Mouse (Mus musculus) liver, adult 2 months (tissue): ENCODE results near the gene Ubac2. TPM values are rescaled to one million over a fixed set of nuclear protein-coding genes. Genes with fewer than 3 reads are reported as not detected.
"Not testable (repeated sequence)": the region's sequence is repeated elsewhere in the genome, so short reads cannot be mapped to it uniquely, and the experiment has no call there.

Experiments
- DNase-seq: peaks from one replicate; pipeline ENCODE4 v3.0.0-alpha.2; 2011; ENCODE audit warnings: low read depth, low spot score; ENCODE audit errors: extremely low read depth
- H3K27ac ChIP-seq: fragments of 200-500 bp; replicated peaks from 2 replicates; pipeline ENCODE4 v1.5.1; 2012; ENCODE audit warnings: low read depth, mild to moderate bottlenecking, control low read depth, inconsistent platforms, low read length; ENCODE audit not compliant: insufficient read depth
- H3K27me3 ChIP-seq: fragments of 200-500 bp; 2 replicates; pipeline ENCODE4 v1.6.1; 2012; ENCODE audit warnings: mild to moderate bottlenecking, moderate library complexity, low read length, inconsistent platforms; ENCODE audit not compliant: control insufficient read depth, insufficient read depth
- H3K36me3 ChIP-seq: fragments of 200-500 bp; 2 replicates; pipeline ENCODE4 v1.6.1; 2012; ENCODE audit warnings: low read length, inconsistent platforms; ENCODE audit not compliant: control insufficient read depth, insufficient read depth
- H3K4me1 ChIP-seq: fragments of 200-500 bp; 2 replicates; pipeline ENCODE4 v1.6.1; 2011; ENCODE audit warnings: low read length; ENCODE audit not compliant: control insufficient read depth, insufficient read depth
- H3K4me3 ChIP-seq: fragments of 200-500 bp; 2 replicates; pipeline ENCODE4 v1.5.1; 2011; ENCODE audit warnings: low read depth, mild to moderate bottlenecking, control low read depth, low read length, moderate library complexity; ENCODE audit not compliant: insufficient read depth
- H3K79me2 ChIP-seq: fragments of 200-500 bp; 2 replicates; pipeline ENCODE4 v1.6.1; 2012; ENCODE audit warnings: inconsistent platforms, mild to moderate bottlenecking, low read length, moderate library complexity; ENCODE audit not compliant: control insufficient read depth, insufficient read depth
- H3K9ac ChIP-seq: fragments of 200-500 bp; 2 replicates; pipeline ENCODE4 v1.6.1; 2012; ENCODE audit warnings: low read depth, mild to moderate bottlenecking, control low read depth, inconsistent platforms, low read length
- CTCF ChIP-seq: fragments of 200-500 bp; IDR thresholded peaks from 2 replicates; pipeline ENCODE4 v1.5.1; 2011; ENCODE audit warnings: low read depth, low read length, control low read depth
- POLR2A ChIP-seq: fragments of 200-500 bp; IDR thresholded peaks from 2 replicates; pipeline ENCODE4 v1.6.1; 2011; ENCODE audit warnings: low read length, control low read depth; ENCODE audit not compliant: insufficient read depth; ENCODE audit errors: extremely low read depth
- WGBS: fragments of 180-500 bp; shearing (Covaris S2); methylation state at CpG from one replicate; pipeline ENCODE4 v1.1.7; 2018; 5-methylcytosine and 5-hydroxymethylcytosine counted together
- polyA plus RNA-seq: library from polyadenylated mRNA; depleted of rRNA; stranded (reverse); fragments of >200 nt; gene quantifications from 2 replicates; pipeline ENCODE4 v1.2.3, GENCODE M21; 2012
- total RNA-seq: library from RNA; depleted of rRNA; stranded (reverse); fragments of >200 nt; gene quantifications from 2 replicates; pipeline ENCODE4 v1.2.3, GENCODE M21; 2014

The Ubac2 gene
- total and polyA plus RNA-seq, 2 experiments = 20.3 to 49.4 TPM

DNA sequence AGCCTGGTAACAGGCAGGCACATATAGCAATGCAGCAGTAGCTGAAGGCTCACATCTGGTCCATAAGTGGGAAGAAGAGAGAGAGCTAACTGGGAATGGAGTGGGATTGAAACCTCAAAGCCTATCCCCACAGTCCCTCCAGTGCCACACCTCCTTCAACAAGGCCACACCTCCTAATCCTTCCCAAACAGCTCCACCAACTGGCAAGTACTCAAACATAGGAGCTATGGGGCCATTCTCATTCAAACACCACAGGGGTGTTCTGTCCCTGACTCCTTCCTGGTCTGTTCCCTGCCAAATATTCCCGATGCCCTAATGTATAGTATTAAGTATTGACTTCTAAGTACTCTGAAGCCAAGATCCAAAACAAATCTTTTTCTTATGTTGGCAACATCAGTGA lies 27.2 kb upstream of the Ubac2 start:
- Histone ChIP-seq H3K27ac (no peak overlapping the region), H3K4me1 (no peaks in the 10 kb centered on the region), H3K27me3 (no peaks in the 10 kb centered on the region), H3K4me3 (no peak overlapping the region), H3K79me2 (no peaks in the 10 kb centered on the region), H3K36me3 (no peaks in the 10 kb centered on the region), H3K9ac (no peak overlapping the region)
- TF ChIP-seq CTCF (no peak), POLR2A (no peak)
- WGBS = 94% methylated on average over 1 of the region's 1 CpGs
- DNase-seq = no peak

GRCm38 (mm10) chr14:121852531-121852930 lies 25.9 kb upstream of the Ubac2 start:
- no peak overlapping the region for H3K9ac ChIP-seq
- no peak overlapping the region for H3K27ac ChIP-seq
- WGBS = 85% methylated on average over 8 of the region's 8 CpGs
- no peak overlapping the region for H3K4me3 ChIP-seq
- no peaks in the 10 kb centered on the region for H3K79me2 ChIP-seq
- no peaks in the 10 kb centered on the region for H3K4me1 ChIP-seq
- no peaks in the 10 kb centered on the region for H3K36me3 ChIP-seq
- DNase-seq = no peak
- H3K27me3 ChIP-seq = no peaks in the 10 kb centered on the region
- TF ChIP-seq CTCF (no peak), POLR2A (no peak)

GRCm38 (mm10) chr14:121865162-121865561 lies 13.3 kb upstream of the Ubac2 start:
- H3K4me3 ChIP-seq, H3K79me2 ChIP-seq, H3K27ac ChIP-seq, H3K9ac ChIP-seq, H3K27me3 ChIP-seq, H3K36me3 ChIP-seq, H3K4me1 ChIP-seq: not testable (repeated sequence)
- 25% methylated on average over 2 of the region's 2 CpGs for WGBS
- TF ChIP-seq CTCF = peak; percentile 54
- DNase-seq = peak; percentile 56

GRCm38 (mm10) chr14:121866574-121866973 lies 11.8 kb upstream of the Ubac2 start:
- no peak overlapping the region for H3K9ac ChIP-seq
- no peak overlapping the region for H3K4me3 ChIP-seq
- no peak overlapping the region for H3K27ac ChIP-seq
- TF ChIP-seq CTCF (no peak), POLR2A (no peak)
- H3K36me3 ChIP-seq = no peaks in the 10 kb centered on the region
- no peaks in the 10 kb centered on the region for H3K27me3 ChIP-seq
- H3K4me1 ChIP-seq = no peaks in the 10 kb centered on the region
- no peak for DNase-seq
- 80% methylated on average over 3 of the region's 3 CpGs for WGBS
- no peaks in the 10 kb centered on the region for H3K79me2 ChIP-seq

- Histone ChIP-seq H3K4me1 (no peaks in the 10 kb centered on the region), H3K27ac (no peak overlapping the region), H3K9ac (no peak overlapping the region), H3K36me3 (no peaks in the 10 kb centered on the region), H3K79me2 (no peaks in the 10 kb centered on the region), H3K4me3 (no peak overlapping the region), H3K27me3 (no peaks in the 10 kb centered on the region)
- no peak for DNase-seq
- TF ChIP-seq CTCF (no peak), POLR2A (no peak)
- WGBS = 78% methylated on average over 1 of the region's 1 CpGs
These were observed 9.3 kb upstream of the Ubac2 start for GRCm38 (mm10) chr14:121869111-121869510.

- WGBS = 71% methylated on average over 1 of the region's 1 CpGs
- Histone ChIP-seq H3K9ac (no peak overlapping the region), H3K4me3 (no peak overlapping the region), H3K27ac (no peak overlapping the region), H3K36me3 (no peaks in the 10 kb centered on the region), H3K27me3 (no peaks in the 10 kb centered on the region), H3K4me1 (no peaks in the 10 kb centered on the region), H3K79me2 (no peaks in the 10 kb centered on the region)
- DNase-seq = no peak
- no peak for TF ChIP-seq POLR2A
- no peak for TF ChIP-seq CTCF
These were observed 5.7 kb upstream of the Ubac2 start for GRCm38 (mm10) chr14:121872760-121873159.
